Mouse (Mus musculus): ENCODE results near the gene Vcam1. TPM values are rescaled to one million over a fixed set of nuclear protein-coding genes. Genes with fewer than 3 reads are reported as not detected.
A peak's percentile ranks its signal among the peaks of the same experiment; 100 is the strongest.

Vcam1 gene
- polyA plus RNA-seq, 1 experiment from 2014 or later = 55.0 TPM

DNA sequence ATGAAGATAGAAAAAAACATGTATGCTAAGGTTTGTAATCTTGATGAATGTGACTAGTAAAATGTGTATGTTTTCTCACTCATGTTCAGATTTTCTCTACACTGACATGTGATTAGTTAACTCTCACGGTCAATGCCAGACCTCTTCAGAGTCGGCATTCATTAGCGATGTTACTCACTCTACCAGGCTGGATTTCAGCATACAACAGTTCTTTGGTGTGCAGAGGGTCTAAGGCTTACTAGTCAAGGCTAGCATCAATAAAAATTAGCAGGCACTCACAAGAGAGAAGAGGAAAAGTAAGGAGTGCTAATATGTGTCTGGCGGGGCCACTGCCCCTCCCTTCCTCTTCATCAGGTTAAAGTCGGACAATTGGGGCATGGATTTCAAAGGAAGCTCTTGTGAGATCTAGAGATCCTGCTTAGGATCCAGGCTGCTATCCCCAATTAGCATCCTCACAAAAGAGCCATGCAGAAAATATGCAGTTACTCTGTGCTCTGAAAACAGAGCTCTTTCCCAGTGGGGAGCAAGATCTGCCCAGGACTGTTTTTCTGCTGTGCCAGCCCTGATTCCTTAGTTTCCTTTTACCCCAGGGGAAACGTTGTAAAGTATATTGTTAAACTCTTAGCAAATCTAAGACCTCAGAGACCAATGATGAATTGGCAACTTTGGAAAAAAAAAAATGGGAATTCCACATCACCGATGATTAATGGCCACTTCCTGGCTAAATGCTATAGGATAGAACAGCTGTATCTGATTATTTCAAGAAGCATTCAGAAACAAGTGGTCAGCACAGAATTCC lies 15.8 kb downstream of the Vcam1 start:
- Histone ChIP-seq H3K9me3 (ENCODE audit: low read length) (no peaks in the 10 kb centered on the region), H3K4me1 (ENCODE audit: insufficient read depth, low read depth, low read length) (peaks cover 5% of the 10 kb centered on the region; the same call in 1 of the 2 replicates), H3K4me2 (replicated peaks; ENCODE audit: low read depth, low read length) (no peak overlapping the region), H3K27me3 (replicated peaks; ENCODE audit: insufficient read depth, low read length) (no peaks in the 10 kb centered on the region), H3K9ac (replicated peaks; ENCODE audit: low read depth) (no peak overlapping the region), H3K36me3 (ENCODE audit: insufficient read depth, low read length) (no peaks in the 10 kb centered on the region), H3K27ac (ENCODE audit: low read length) (no peak overlapping the region), H3K4me3 (ENCODE audit: low read depth, low read length) (no peak overlapping the region)
- ATAC-seq = no peak
- DNase-seq (ENCODE audit: low spot score) = no peak
- 45% methylated on average over 7 of the region's 7 CpGs for WGBS
- TF ChIP-seq CTCF (IDR thresholded peaks at IDR 0.05) (no peak), EP300 (IDR thresholded peaks at IDR 0.05) (no peak)

DNA sequence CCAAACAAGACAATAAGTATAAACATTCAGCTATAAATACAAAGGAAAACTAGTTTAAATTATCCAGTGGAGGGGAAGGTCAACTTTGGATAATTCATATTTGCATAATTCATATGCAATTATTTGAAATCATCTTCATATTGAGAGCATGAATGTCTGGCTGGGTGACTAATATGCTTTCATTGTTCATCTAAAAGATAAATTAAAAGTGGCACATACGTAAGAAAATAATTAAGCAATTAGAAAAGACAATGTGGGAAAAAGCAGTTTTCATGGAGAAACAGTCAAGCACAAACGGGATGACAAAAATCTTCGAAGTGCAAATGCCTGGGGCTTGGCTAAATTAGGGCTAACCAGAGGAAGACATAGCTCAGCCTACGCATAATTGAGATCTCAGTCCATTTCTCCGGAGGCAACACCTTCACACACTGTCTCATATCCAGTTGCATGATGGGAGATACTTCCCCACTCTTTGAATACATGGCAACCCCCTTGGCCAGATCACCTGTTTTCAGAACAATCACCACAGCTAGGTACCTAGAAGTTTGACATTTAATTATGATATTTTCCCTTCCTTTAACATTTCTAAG lies 16.6 kb downstream of the Vcam1 start:
- DNase-seq (ENCODE audit: low spot score) (no peak), ATAC-seq (no peak)
- Histone ChIP-seq H3K9me3 (ENCODE audit: low read length) (no peaks in the 10 kb centered on the region), H3K36me3 (ENCODE audit: insufficient read depth, low read length) (no peaks in the 10 kb centered on the region), H3K4me3 (ENCODE audit: low read depth, low read length) (no peak overlapping the region), H3K27me3 (replicated peaks; ENCODE audit: insufficient read depth, low read length) (no peaks in the 10 kb centered on the region), H3K27ac (ENCODE audit: low read length) (no peak overlapping the region), H3K4me2 (replicated peaks; ENCODE audit: low read depth, low read length) (no peak overlapping the region), H3K9ac (replicated peaks; ENCODE audit: low read depth) (no peak overlapping the region), H3K4me1 (ENCODE audit: insufficient read depth, low read depth, low read length) (peaks cover 5% of the 10 kb centered on the region; the same call in 1 of the 2 replicates)
- 92% methylated on average over 5 of the region's 5 CpGs for WGBS
- TF ChIP-seq CTCF (IDR thresholded peaks at IDR 0.05) = no peak
- TF ChIP-seq EP300 (IDR thresholded peaks at IDR 0.05) = no peak

DNA sequence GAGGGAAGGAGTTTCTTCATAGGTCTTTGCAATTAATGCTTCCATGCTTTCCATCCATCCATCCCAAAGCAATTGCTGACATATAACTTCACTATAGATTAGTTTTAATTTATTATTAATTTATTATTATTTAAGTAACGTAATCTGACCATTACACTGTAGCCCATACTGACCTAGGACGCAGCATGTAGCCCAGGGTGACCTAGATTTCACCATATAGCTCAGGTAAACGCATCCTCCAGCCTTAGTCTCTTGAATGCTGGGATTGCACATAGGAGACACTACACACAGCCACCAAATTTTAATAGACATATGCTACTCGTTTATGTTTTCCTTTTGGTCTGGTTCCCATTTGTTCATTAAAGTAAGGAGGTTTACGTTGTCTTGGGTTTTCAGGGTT lies 23.8 kb downstream of the Vcam1 start:
- H3K27me3 ChIP-seq (replicated peaks; ENCODE audit: insufficient read depth, low read length) = no peaks in the 10 kb centered on the region
- no peaks in the 10 kb centered on the region for H3K36me3 ChIP-seq (ENCODE audit: insufficient read depth, low read length)
- DNase-seq (ENCODE audit: low spot score) = no peak
- no peak overlapping the region for H3K4me2 ChIP-seq (replicated peaks; ENCODE audit: low read depth, low read length)
- no peak overlapping the region for H3K9ac ChIP-seq (replicated peaks; ENCODE audit: low read depth)
- no peak overlapping the region for H3K4me3 ChIP-seq (ENCODE audit: low read depth, low read length)
- no peaks in the 10 kb centered on the region for H3K9me3 ChIP-seq (ENCODE audit: low read length)
- 84% methylated on average over 5 of the region's 5 CpGs for WGBS
- H3K27ac ChIP-seq (ENCODE audit: low read length) = no peak overlapping the region
- TF ChIP-seq EP300 (IDR thresholded peaks at IDR 0.05) (no peak), CTCF (IDR thresholded peaks at IDR 0.05) (no peak)
- ATAC-seq = no peak
- H3K4me1 ChIP-seq (ENCODE audit: insufficient read depth, low read depth, low read length) = no peaks in the 10 kb centered on the region

DNA sequence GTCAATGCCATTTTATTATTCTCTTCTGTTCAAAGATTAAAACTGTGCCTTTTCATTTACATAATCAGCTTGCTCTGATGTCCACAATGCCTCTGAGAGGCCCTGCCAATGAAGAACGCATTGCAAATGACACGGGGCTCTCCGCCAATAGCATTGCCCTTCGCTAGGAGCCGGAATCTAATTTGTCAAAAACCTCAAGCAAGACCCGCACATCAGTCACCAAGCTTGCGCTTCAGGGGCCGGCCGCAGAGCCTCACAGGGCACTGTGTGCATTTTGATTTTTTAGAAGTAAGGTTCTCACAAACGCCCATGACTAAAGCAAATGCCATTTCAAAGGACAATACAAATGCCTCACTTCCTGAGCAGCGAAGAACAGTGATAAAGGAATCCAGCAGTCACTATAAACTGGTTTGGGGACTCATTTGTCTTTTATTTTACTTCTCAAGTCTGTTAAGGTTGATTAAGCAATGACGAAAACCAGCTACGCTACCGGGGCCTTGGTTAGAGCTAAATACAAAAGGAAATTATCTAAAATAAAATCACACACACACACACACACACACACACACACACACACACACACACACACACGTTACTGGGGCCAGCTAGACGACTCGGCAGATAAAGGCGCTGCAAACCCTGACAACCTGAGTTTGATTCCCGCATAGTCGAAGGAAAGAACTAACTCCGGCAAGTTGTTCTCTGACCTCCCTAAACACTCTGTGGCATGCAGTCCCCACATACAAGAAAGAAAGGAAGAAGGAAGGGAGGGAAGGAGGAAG lies 24.4 kb downstream of the Vcam1 start:
- DNase-seq (ENCODE audit: low spot score) = peak; percentile 68

DNA sequence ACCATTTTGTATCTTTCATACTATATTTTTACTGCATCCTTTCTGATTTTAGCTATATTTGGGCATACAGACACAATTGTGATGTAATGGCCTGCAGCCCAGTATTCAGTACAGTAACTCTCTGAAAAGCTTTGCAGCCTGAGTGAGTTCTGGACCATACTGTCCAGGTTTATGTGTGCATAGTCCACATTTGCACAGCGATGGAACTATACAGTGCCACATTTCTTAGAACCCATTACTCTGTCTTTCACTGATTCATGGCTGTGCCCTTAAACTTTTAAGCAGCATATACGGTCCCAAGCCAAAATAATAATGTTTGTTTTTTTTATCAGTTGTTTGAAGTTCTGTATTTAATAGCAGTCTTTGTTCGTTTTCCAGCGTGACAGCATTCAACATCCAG lies 25.2 kb downstream of the Vcam1 start:
- TF ChIP-seq CTCF (IDR thresholded peaks at IDR 0.05) (no peak), EP300 (IDR thresholded peaks at IDR 0.05) (no peak)
- H3K9me3 ChIP-seq (ENCODE audit: low read length) = no peaks in the 10 kb centered on the region
- H3K4me3 ChIP-seq (ENCODE audit: low read depth, low read length) = no peak overlapping the region
- no peak for DNase-seq (ENCODE audit: low spot score)
- H3K36me3 ChIP-seq (ENCODE audit: insufficient read depth, low read length) = no peaks in the 10 kb centered on the region
- ATAC-seq = no peak
- no peaks in the 10 kb centered on the region for H3K27me3 ChIP-seq (replicated peaks; ENCODE audit: insufficient read depth, low read length)
- H3K4me1 ChIP-seq (ENCODE audit: insufficient read depth, low read depth, low read length) = no peaks in the 10 kb centered on the region
- H3K9ac ChIP-seq (replicated peaks; ENCODE audit: low read depth) = no peak overlapping the region
- H3K27ac ChIP-seq (ENCODE audit: low read length) = no peak overlapping the region
- H3K4me2 ChIP-seq (replicated peaks; ENCODE audit: low read depth, low read length) = no peak overlapping the region
- WGBS = 44% methylated on average over 4 of the region's 4 CpGs

More for the DNA sequence above, 24.4 kb downstream of the Vcam1 start:
- TF ChIP-seq EP300 (IDR thresholded peaks at IDR 0.05) = no peak
- TF ChIP-seq CTCF (IDR thresholded peaks at IDR 0.05) = peak; percentile 19; the same call in 1 of the 2 replicates
- Histone ChIP-seq H3K36me3 (ENCODE audit: insufficient read depth, low read length) (no peaks in the 10 kb centered on the region), H3K27me3 (replicated peaks; ENCODE audit: insufficient read depth, low read length) (no peaks in the 10 kb centered on the region), H3K4me1 (ENCODE audit: insufficient read depth, low read depth, low read length) (no peaks in the 10 kb centered on the region), H3K4me3 (ENCODE audit: low read depth, low read length) (no peak overlapping the region; the same call in 1 of the 2 replicates), H3K27ac (ENCODE audit: low read length) (no peak overlapping the region), H3K4me2 (replicated peaks; ENCODE audit: low read depth, low read length) (peak overlapping the region; percentile 32), H3K9me3 (ENCODE audit: low read length) (no peaks in the 10 kb centered on the region), H3K9ac (replicated peaks; ENCODE audit: low read depth) (no peak overlapping the region)
- peak; percentile 65 for ATAC-seq
- WGBS = 21% methylated on average over 21 of the region's 21 CpGs

DNA sequence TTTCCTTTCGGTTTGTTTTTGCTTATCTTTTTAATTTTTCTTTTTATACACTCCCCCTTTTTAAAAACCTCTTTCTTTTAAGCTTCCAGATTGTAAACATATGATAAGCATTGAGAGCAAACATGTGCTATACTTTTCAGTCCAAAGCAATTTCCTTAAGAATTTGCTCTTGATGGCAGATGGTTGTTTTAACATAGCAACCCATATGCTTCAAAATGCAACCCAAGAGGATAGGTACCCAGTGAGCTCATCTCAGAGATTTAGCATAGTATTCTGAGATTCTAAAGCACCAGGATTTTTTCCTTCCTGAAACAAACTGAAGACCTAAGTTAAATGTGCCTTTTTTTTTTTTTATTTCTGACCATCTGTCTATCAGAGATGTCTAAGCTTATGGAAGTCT lies 28.6 kb downstream of the Vcam1 start:
- no peak overlapping the region for H3K4me2 ChIP-seq (replicated peaks; ENCODE audit: low read depth, low read length)
- no peak for ATAC-seq
- H3K36me3 ChIP-seq (ENCODE audit: insufficient read depth, low read length) = no peaks in the 10 kb centered on the region
- H3K4me3 ChIP-seq (ENCODE audit: low read depth, low read length) = no peak overlapping the region
- H3K27ac ChIP-seq (ENCODE audit: low read length) = no peak overlapping the region
- TF ChIP-seq EP300 (IDR thresholded peaks at IDR 0.05) (no peak), CTCF (IDR thresholded peaks at IDR 0.05) (no peak)
- whole genome bisulfite sequencing = 29% methylated on average over 1 of the region's 1 CpGs
- no peaks in the 10 kb centered on the region for H3K27me3 ChIP-seq (replicated peaks; ENCODE audit: insufficient read depth, low read length)
- no peaks in the 10 kb centered on the region for H3K9me3 ChIP-seq (ENCODE audit: low read length)
- no peak for DNase-seq (ENCODE audit: low spot score)
- H3K9ac ChIP-seq (replicated peaks; ENCODE audit: low read depth) = no peak overlapping the region
- no peaks in the 10 kb centered on the region for H3K4me1 ChIP-seq (ENCODE audit: insufficient read depth, low read depth, low read length)

Data from lung, postnatal 0 days (tissue).